Mouse (Mus musculus) lung, postnatal 0 days (tissue): ENCODE results near the gene Atg4b.

Experiments
- CTCF ChIP-seq: IDR thresholded peaks from 2 replicates; pipeline ENCODE4 v1.5.1; 2016; ENCODE audit warnings: antibody characterized with exemption, mild to moderate bottlenecking
- EP300 ChIP-seq: IDR thresholded peaks from 2 replicates; pipeline ENCODE4 v1.6.1; 2016; ENCODE audit warnings: antibody characterized with exemption, mild to moderate bottlenecking, control low read depth

- TF ChIP-seq CTCF, result no peak
- TF ChIP-seq EP300, result no peak
Observed at GRCm38 (mm10) chr1:93705389-93705788, 45.9 kb upstream of the Atg4b start.
